Mouse (Mus musculus) kidney, postnatal 4 days (tissue): ENCODE data around the gene Grm4.

Experiments
- DNase-seq, 2 experiments: peaks; one replicate each; pipeline ENCODE4 v3.0.0; 2021; ENCODE audit warnings: mixed read lengths in 2 of 2

Grm4 gene

GRCm38 (mm10) chr17:27521303-27521702, at the start of gene Grm4:
Gene Grm4 (minus strand): TSS chr17:27521403.
- no peak for DNase-seq

- no peak for DNase-seq
These were observed 47.0 kb upstream of the Grm4 start for GRCm38 (mm10) chr17:27568228-27568627.

- DNase-seq = no peak
These were observed 44.7 kb upstream of the Grm4 start for GRCm38 (mm10) chr17:27565942-27566267.

- DNase-seq = peak; percentile 97
These were observed 44.1 kb upstream of the Grm4 start, which contains the start of gene AI413582 for GRCm38 (mm10) chr17:27565163-27565941. Gene AI413582 (minus strand): TSS chr17:27565756.

GRCm38 (mm10) chr17:27564391-27565162, 43.4 kb upstream of the Grm4 start:
- DNase-seq = peak; percentile 49 to 59

GRCm38 (mm10) chr17:27563771-27564244, 42.6 kb upstream of the Grm4 start:
- DNase-seq = peak in 1 of 2 experiments; percentile 33

- peak in 1 of 2 experiments; percentile 47 for DNase-seq
These were observed 40.8 kb upstream of the Grm4 start for GRCm38 (mm10) chr17:27561809-27562526.

GRCm38 (mm10) chr17:27560926-27561480, 39.8 kb upstream of the Grm4 start:
- DNase-seq = no peak

GRCm38 (mm10) chr17:27559596-27559995, 38.4 kb upstream of the Grm4 start:
- DNase-seq = no peak

GRCm38 (mm10) chr17:27558845-27559244, 37.6 kb upstream of the Grm4 start:
- DNase-seq = no peak

GRCm38 (mm10) chr17:27557927-27558661, 36.9 kb upstream of the Grm4 start:
- no peak for DNase-seq

GRCm38 (mm10) chr17:27557181-27557926, 36.2 kb upstream of the Grm4 start:
- DNase-seq = peak; percentile 72 to 83

- peak; percentile 91 to 95 for DNase-seq
These were observed 35.3 kb upstream of the Grm4 start, which contains the start of gene Hmga1 for GRCm38 (mm10) chr17:27556315-27557011. Gene Hmga1 (plus strand): TSS chr17:27556497.

GRCm38 (mm10) chr17:27555512-27556172, 34.4 kb upstream of the Grm4 start:
- peak; percentile 82 to 91 for DNase-seq

GRCm38 (mm10) chr17:27555075-27555511, 33.9 kb upstream of the Grm4 start:
- DNase-seq = peak; percentile 73 to 85

- DNase-seq = peak in 1 of 2 experiments; percentile 43
These were observed 33.1 kb upstream of the Grm4 start for GRCm38 (mm10) chr17:27554062-27554960.

GRCm38 (mm10) chr17:27552215-27553201, 31.3 kb upstream of the Grm4 start:
- no peak for DNase-seq
